Mouse (Mus musculus) hindbrain, embryonic 11.5 days (tissue): ENCODE data around the gene 1700016K19Rik. TPM values are rescaled to one million over a fixed set of nuclear protein-coding genes. Genes with fewer than 3 reads are reported as not detected.

ENCODE experiments used
- ATAC-seq: fragments of 200-750 bp; cut with Nextera tagmentation; 2 replicates; pipeline ENCODE4 v1.8.0; 2017; ENCODE audit warnings: mild to moderate bottlenecking, moderate TSS enrichment, moderate library complexity; ENCODE audit not compliant: low FRiP score
- DNase-seq: peaks from one replicate; pipeline ENCODE4 v3.0.0-alpha.2; 2015; ENCODE audit warnings: low spot score
- H3K27ac ChIP-seq: fragments of 300-500 bp; sonication (generic); 2 replicates; pipeline ENCODE4 v1.5.1; 2014; ENCODE audit warnings: mild to moderate bottlenecking, low read depth, low read length
- H3K27me3 ChIP-seq: fragments of 300-500 bp; sonication (generic); 2 replicates; pipeline ENCODE4 v1.6.1; 2014; ENCODE audit warnings: mild to moderate bottlenecking, low read length, moderate library complexity, mixed read lengths; ENCODE audit not compliant: control insufficient read depth, insufficient read depth
- H3K36me3 ChIP-seq: fragments of 300-500 bp; sonication (generic); 2 replicates; pipeline ENCODE4 v1.6.1; 2014; ENCODE audit warnings: mild to moderate bottlenecking, low read length, moderate library complexity, mixed read lengths; ENCODE audit not compliant: control insufficient read depth, insufficient read depth
- H3K4me1 ChIP-seq: fragments of 300-500 bp; sonication (generic); replicated peaks from 2 replicates; pipeline ENCODE4 v1.6.1; 2014; ENCODE audit warnings: low read length, mixed read lengths; ENCODE audit not compliant: control insufficient read depth, insufficient read depth
- H3K4me2 ChIP-seq: fragments of 300-500 bp; sonication (generic); replicated peaks from 2 replicates; pipeline ENCODE4 v1.6.1; 2014; ENCODE audit warnings: mild to moderate bottlenecking, low read depth, low read length
- H3K4me3 ChIP-seq: fragments of 300-500 bp; sonication (generic); 2 replicates; pipeline ENCODE4 v1.5.1; 2014; ENCODE audit warnings: low read depth, low read length
- H3K9ac ChIP-seq: fragments of 300-500 bp; sonication (generic); 2 replicates; pipeline ENCODE4 v1.6.1; 2014; ENCODE audit warnings: low read depth, low read length
- H3K9me3 ChIP-seq: fragments of 300-500 bp; sonication (generic); 2 replicates; pipeline ENCODE4 v1.6.1; 2016; ENCODE audit warnings: low read length; ENCODE audit not compliant: control insufficient read depth
- WGBS: fragments of 180-500 bp; shearing (Covaris S2); extraction: QIAGEN DNeasy Blood & Tissue Kit; methylation state at CpG from one replicate; pipeline ENCODE4 v1.1.7; 2014; 5-methylcytosine and 5-hydroxymethylcytosine counted together
- polyA plus RNA-seq: library from polyadenylated mRNA; unstranded; fragments of >200 nt; fragmentation: Nextera tagmentation; extraction: Ambion mirVana; gene quantifications from 2 replicates; pipeline ENCODE4 v1.2.1, GENCODE M21; 2014

The 1700016K19Rik gene
- polyA plus RNA-seq, 1 experiment from 2014 or later: 3.1 TPM

DNA sequence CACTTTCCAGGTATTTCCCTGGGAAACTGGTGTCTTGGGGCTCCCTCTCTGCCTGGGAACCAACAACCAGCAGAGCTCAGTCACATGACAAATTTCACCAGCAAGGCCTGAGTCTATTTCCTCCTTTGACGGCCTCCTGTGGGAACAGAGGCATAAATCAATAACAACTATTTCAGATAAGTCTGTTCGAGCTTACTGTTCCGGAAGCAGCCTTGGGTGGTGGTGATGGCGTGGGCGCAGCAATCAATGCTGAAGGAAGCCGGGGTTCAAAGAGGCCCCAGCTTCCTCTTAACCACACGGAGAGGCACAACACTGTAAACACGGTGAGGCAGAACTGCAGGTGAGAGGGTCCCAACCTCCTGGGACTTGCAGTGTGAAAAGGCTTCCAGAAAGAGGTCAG is 23.0 kb upstream of the 1700016K19Rik start:
- 66% methylated on average over 8 of the region's 8 CpGs for WGBS
- no peak for DNase-seq

GRCm38 (mm10) chr11:75978051-75978450 is 21.7 kb upstream of the 1700016K19Rik start:
- ATAC-seq (no peak), DNase-seq (no peak)
- WGBS: 85% methylated on average over 6 of the region's 6 CpGs

More for the DNA sequence above, 23.0 kb upstream of the 1700016K19Rik start:
- no peak for ATAC-seq
- Histone ChIP-seq H3K4me1 (no peaks in the 10 kb centered on the region), H3K36me3 (no peaks in the 10 kb centered on the region), H3K9ac (no peak overlapping the region), H3K27ac (no peak overlapping the region), H3K4me2 (no peak overlapping the region), H3K4me3 (no peak overlapping the region), H3K9me3 (no peaks in the 10 kb centered on the region), H3K27me3 (no peaks in the 10 kb centered on the region)

GRCm38 (mm10) chr11:75980413-75980812 is 19.3 kb upstream of the 1700016K19Rik start:
- Histone ChIP-seq H3K4me1 (no peaks in the 10 kb centered on the region), H3K36me3 (no peaks in the 10 kb centered on the region), H3K4me2 (no peak overlapping the region), H3K27me3 (no peaks in the 10 kb centered on the region), H3K27ac (no peak overlapping the region), H3K9me3 (no peaks in the 10 kb centered on the region), H3K9ac (no peak overlapping the region), H3K4me3 (no peak overlapping the region)
- 37% methylated on average over 2 of the region's 2 CpGs for WGBS
- no peak for ATAC-seq
- DNase-seq: no peak

More at GRCm38 (mm10) chr11:75978051-75978450, 21.7 kb upstream of the 1700016K19Rik start:
- H3K4me2 ChIP-seq: no peak overlapping the region
- no peaks in the 10 kb centered on the region for H3K36me3 ChIP-seq
- H3K9ac ChIP-seq: no peak overlapping the region
- no peak overlapping the region for H3K27ac ChIP-seq
- no peaks in the 10 kb centered on the region for H3K4me1 ChIP-seq
- no peaks in the 10 kb centered on the region for H3K27me3 ChIP-seq
- H3K9me3 ChIP-seq: no peaks in the 10 kb centered on the region
- no peak overlapping the region for H3K4me3 ChIP-seq

DNA sequence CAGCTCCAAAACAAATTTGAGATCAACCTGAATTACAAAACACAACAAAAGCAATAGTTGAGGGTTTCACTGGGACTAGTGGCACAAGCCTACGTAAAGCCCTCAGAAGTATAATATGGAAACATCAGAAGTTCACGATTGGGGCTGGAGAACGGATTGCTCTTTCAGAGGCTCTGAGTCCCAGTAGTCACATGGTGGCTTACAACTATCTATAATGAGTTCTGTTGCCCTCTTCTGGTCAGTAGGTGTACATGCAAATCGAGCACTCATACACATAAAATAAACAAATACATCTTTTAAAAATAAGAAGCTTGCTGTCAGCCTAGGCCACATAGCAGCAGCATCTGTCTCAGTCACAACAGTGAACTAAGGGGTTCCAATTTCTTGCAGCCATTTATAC is 16.5 kb upstream of the 1700016K19Rik start:
- H3K9me3 ChIP-seq: no peaks in the 10 kb centered on the region
- 81% methylated on average over 4 of the region's 4 CpGs for WGBS
- H3K9ac ChIP-seq: no peak overlapping the region
- no peak overlapping the region for H3K27ac ChIP-seq
- no peaks in the 10 kb centered on the region for H3K36me3 ChIP-seq
- peak; percentile 11 for DNase-seq
- H3K4me2 ChIP-seq: no peak overlapping the region
- H3K4me3 ChIP-seq: no peak overlapping the region
- ATAC-seq: no peak
- H3K4me1 ChIP-seq: no peaks in the 10 kb centered on the region
- H3K27me3 ChIP-seq: no peaks in the 10 kb centered on the region

- 80% methylated on average over 1 of the region's 1 CpGs for WGBS
- Histone ChIP-seq H3K36me3 (no peaks in the 10 kb centered on the region), H3K4me3 (no peak overlapping the region), H3K27me3 (no peaks in the 10 kb centered on the region), H3K27ac (no peak overlapping the region), H3K9me3 (no peaks in the 10 kb centered on the region), H3K4me1 (no peaks in the 10 kb centered on the region), H3K9ac (no peak overlapping the region), H3K4me2 (no peak overlapping the region)
- DNase-seq (no peak), ATAC-seq (no peak)
Observed at GRCm38 (mm10) chr11:75984581-75984980, 15.1 kb upstream of the 1700016K19Rik start.

DNA sequence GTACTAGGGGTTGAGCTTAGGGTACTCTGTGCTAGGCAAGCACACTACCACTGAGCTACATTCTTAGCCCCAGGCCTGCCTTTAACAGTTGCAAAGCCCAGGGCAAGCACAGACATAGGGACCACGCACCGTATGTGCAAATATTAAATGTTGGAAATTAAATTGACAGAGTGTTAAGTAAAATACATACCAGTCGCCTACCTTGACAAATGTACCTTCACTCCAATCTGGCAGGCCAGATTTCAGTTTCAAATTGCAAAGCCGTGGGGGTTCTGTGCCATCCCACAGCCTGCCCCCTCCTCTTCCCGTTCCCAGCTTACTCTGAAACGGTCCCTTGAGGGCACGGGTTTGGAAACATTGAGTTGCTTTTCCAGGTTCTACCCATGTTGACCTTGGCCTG is 13.8 kb upstream of the 1700016K19Rik start:
- H3K9me3 ChIP-seq: no peaks in the 10 kb centered on the region
- no peak overlapping the region for H3K4me2 ChIP-seq
- no peak overlapping the region for H3K4me3 ChIP-seq
- no peaks in the 10 kb centered on the region for H3K36me3 ChIP-seq
- no peak overlapping the region for H3K9ac ChIP-seq
- ATAC-seq: no peak
- H3K27me3 ChIP-seq: no peaks in the 10 kb centered on the region
- no peak for DNase-seq
- no peaks in the 10 kb centered on the region for H3K4me1 ChIP-seq
- H3K27ac ChIP-seq: no peak overlapping the region
- 72% methylated on average over 7 of the region's 7 CpGs for WGBS

GRCm38 (mm10) chr11:75990965-75991835 is 8.5 kb upstream of the 1700016K19Rik start:
- WGBS: 79% methylated on average over 15 of the region's 15 CpGs
- DNase-seq (no peak), ATAC-seq (no peak)
- H3K4me1 ChIP-seq: no peaks in the 10 kb centered on the region
- H3K9me3 ChIP-seq: no peaks in the 10 kb centered on the region
- H3K27me3 ChIP-seq: no peaks in the 10 kb centered on the region
- no peak overlapping the region for H3K4me3 ChIP-seq
- no peak overlapping the region for H3K27ac ChIP-seq
- no peak overlapping the region for H3K4me2 ChIP-seq
- no peaks in the 10 kb centered on the region for H3K36me3 ChIP-seq
- no peak overlapping the region for H3K9ac ChIP-seq

DNA sequence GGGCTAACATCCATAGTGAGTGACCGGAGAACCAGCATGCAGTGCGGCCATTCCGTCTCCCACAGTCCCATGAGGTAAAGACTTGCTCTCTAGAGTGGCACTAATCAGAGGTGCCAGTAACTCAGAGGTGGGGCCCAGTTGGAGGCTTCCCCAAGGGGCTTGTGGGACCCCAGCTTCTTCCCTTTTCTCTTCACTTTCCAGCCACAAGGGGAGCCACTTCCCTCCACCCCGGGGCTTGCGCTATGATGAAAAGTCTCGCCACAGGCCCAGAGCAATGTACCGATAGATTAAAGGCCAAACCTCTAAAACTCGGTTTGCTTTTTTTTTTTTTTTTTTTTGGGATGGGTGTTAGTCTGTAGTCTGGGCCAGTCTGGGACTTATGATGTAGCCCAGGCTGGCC is 7.8 kb upstream of the 1700016K19Rik start:
- DNase-seq: no peak
- H3K9ac ChIP-seq: no peak overlapping the region
- H3K9me3 ChIP-seq: no peaks in the 10 kb centered on the region
- no peaks in the 10 kb centered on the region for H3K27me3 ChIP-seq
- no peak overlapping the region for H3K4me2 ChIP-seq
- H3K36me3 ChIP-seq: no peaks in the 10 kb centered on the region
- H3K4me1 ChIP-seq: no peaks in the 10 kb centered on the region
- ATAC-seq: no peak
- WGBS: 88% methylated on average over 8 of the region's 8 CpGs
- no peak overlapping the region for H3K27ac ChIP-seq
- no peak overlapping the region for H3K4me3 ChIP-seq

DNA sequence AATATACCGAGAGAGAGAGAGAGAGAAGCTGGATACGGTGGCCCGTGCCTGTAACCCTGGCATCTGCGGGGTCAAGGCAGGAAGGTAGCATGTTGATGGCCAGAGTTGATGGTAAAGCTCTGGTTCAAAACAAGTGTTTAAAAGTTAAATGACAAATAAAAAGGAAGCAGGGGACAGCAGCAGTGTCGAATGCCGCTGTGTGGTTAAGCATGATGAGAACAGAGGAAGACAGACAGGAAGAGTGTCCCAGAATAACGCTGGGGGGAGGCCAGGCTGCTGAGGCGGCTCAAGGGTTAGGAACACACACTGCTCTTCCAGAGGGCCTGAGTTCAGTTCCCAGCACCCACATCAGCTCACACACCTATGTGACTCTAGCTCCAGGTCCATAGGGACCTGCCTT is 7.2 kb upstream of the 1700016K19Rik start:
- Histone ChIP-seq H3K9me3 (no peaks in the 10 kb centered on the region), H3K27ac (no peak overlapping the region), H3K9ac (no peak overlapping the region), H3K4me2 (no peak overlapping the region), H3K27me3 (no peaks in the 10 kb centered on the region), H3K4me1 (no peaks in the 10 kb centered on the region), H3K4me3 (no peak overlapping the region), H3K36me3 (no peaks in the 10 kb centered on the region)
- 87% methylated on average over 8 of the region's 8 CpGs for WGBS
- ATAC-seq: no peak
- DNase-seq: no peak
